Mouse (Mus musculus) fibroblast of lung, adult 2 months (primary cell): Measurements from ENCODE around the gene Fxr1.
A peak's percentile ranks its signal among the peaks of the same experiment; 100 is the strongest.
"Not testable (repeated sequence)": the region's sequence is repeated elsewhere in the genome, so short reads cannot be mapped to it uniquely, and the experiment has no call there.

Experiments
- DNase-seq: peaks from one replicate; pipeline ENCODE4 v3.0.0-alpha.2; 2011; ENCODE audit warnings: low read depth

The Fxr1 gene

GRCm38 (mm10) chr3:34062352-34062751, 42.6 kb downstream of the Fxr1 start:
- no peak for DNase-seq

GRCm38 (mm10) chr3:34068943-34069342, 49.2 kb downstream of the Fxr1 start:
- not testable (repeated sequence) for DNase-seq

GRCm38 (mm10) chr3:34072726-34073125, 53.0 kb downstream of the Fxr1 start:
- no peak for DNase-seq

- DNase-seq: no peak
Measured at GRCm38 (mm10) chr3:34076058-34076759, 56.5 kb downstream of the Fxr1 start.

- DNase-seq: peak; percentile 78
Measured at GRCm38 (mm10) chr3:34080900-34081662, 61.3 kb downstream of the Fxr1 start, which contains the start of gene Dnajc19. Dnajc19 (minus strand) TSS chr3:34081321.

GRCm38 (mm10) chr3:34081929-34082328, 62.2 kb downstream of the Fxr1 start:
- DNase-seq: no peak

- DNase-seq: no peak
Measured at GRCm38 (mm10) chr3:34083655-34084054, 63.9 kb downstream of the Fxr1 start.

- DNase-seq: no peak
Measured at GRCm38 (mm10) chr3:34102891-34103290, 83.1 kb downstream of the Fxr1 start.

- DNase-seq: no peak
Measured at GRCm38 (mm10) chr3:34103902-34104672, 84.3 kb downstream of the Fxr1 start.

- no peak for DNase-seq
Measured at GRCm38 (mm10) chr3:34106421-34106820, 86.7 kb downstream of the Fxr1 start.

GRCm38 (mm10) chr3:34107631-34108030, 87.9 kb downstream of the Fxr1 start:
- no peak for DNase-seq

GRCm38 (mm10) chr3:34111941-34112685, 92.4 kb downstream of the Fxr1 start:
- DNase-seq: no peak

GRCm38 (mm10) chr3:34115806-34116205, 96.1 kb downstream of the Fxr1 start:
- no peak for DNase-seq

- DNase-seq: no peak
Measured at GRCm38 (mm10) chr3:34119869-34120268, 100.1 kb downstream of the Fxr1 start.
